Mouse (Mus musculus) heart, postnatal 0 days (tissue): ENCODE data around the gene Il25. TPM values are rescaled to one million over a fixed set of nuclear protein-coding genes. Genes with fewer than 3 reads are reported as not detected.

Experiments
- ATAC-seq: fragments of 200-750 bp; cut with Nextera tagmentation; 2 replicates; pipeline ENCODE4 v1.8.0; 2017; ENCODE audit warnings: low read depth, moderate number of reproducible peaks, moderate library complexity; ENCODE audit not compliant: insufficient read depth
- DNase-seq: peaks from one replicate; pipeline ENCODE4 v3.0.0-alpha.2; 2016; ENCODE audit warnings: low spot score
- H3K27ac ChIP-seq: fragments of 300-500 bp; sonication (generic); 2 replicates; pipeline ENCODE4 v1.5.1; 2014; ENCODE audit warnings: low read depth, mild to moderate bottlenecking
- H3K27me3 ChIP-seq: fragments of 300-500 bp; sonication (generic); 2 replicates; pipeline ENCODE4 v1.6.1; 2014; ENCODE audit warnings: low read length, mixed read lengths; ENCODE audit not compliant: control insufficient read depth, insufficient read depth
- H3K36me3 ChIP-seq: fragments of 300-500 bp; sonication (generic); replicated peaks from 2 replicates; pipeline ENCODE4 v1.6.1; 2014; ENCODE audit warnings: low read length, mixed read lengths; ENCODE audit not compliant: control insufficient read depth, insufficient read depth
- H3K4me1 ChIP-seq: fragments of 300-500 bp; sonication (generic); 2 replicates; pipeline ENCODE4 v1.6.1; 2014; ENCODE audit warnings: antibody characterized with exemption; ENCODE audit not compliant: control insufficient read depth, insufficient read depth
- H3K4me2 ChIP-seq: fragments of 300-500 bp; sonication (generic); 2 replicates; pipeline ENCODE4 v1.6.1; 2014; ENCODE audit warnings: low read depth, mild to moderate bottlenecking, low read length, moderate library complexity
- H3K4me3 ChIP-seq: fragments of 300-500 bp; sonication (generic); 2 replicates; pipeline ENCODE4 v1.5.1; 2014; ENCODE audit warnings: low read depth, low read length
- H3K9ac ChIP-seq: fragments of 300-500 bp; sonication (generic); replicated peaks from 2 replicates; pipeline ENCODE4 v1.6.1; 2014; ENCODE audit warnings: low read depth, low read length, mixed read lengths
- H3K9me3 ChIP-seq: fragments of 300-500 bp; sonication (generic); replicated peaks from 2 replicates; pipeline ENCODE4 v1.6.1; 2016; ENCODE audit warnings: low read length; ENCODE audit not compliant: control insufficient read depth
- CTCF ChIP-seq: IDR thresholded peaks from 2 replicates; pipeline ENCODE4 v1.5.1; 2016; ENCODE audit warnings: antibody characterized with exemption, control low read depth, low read depth
- EP300 ChIP-seq: IDR thresholded peaks from 2 replicates; pipeline ENCODE4 v1.6.1; 2016; ENCODE audit warnings: antibody characterized with exemption, low read depth
- WGBS: fragments of 180-500 bp; shearing (Covaris S2); extraction: QIAGEN DNeasy Blood & Tissue Kit; methylation state at CpG from one replicate; pipeline ENCODE4 v1.1.7; 2014; 5-methylcytosine and 5-hydroxymethylcytosine counted together
- polyA plus RNA-seq: library from polyadenylated mRNA; unstranded; fragments of >200 nt; fragmentation: Nextera tagmentation; extraction: Ambion mirVana; gene quantifications from 2 replicates; pipeline ENCODE4 v1.2.1, GENCODE M21; 2015
- total RNA-seq: library from RNA; depleted of rRNA; stranded (reverse); fragments of >200 nt; gene quantifications from 2 replicates; pipeline ENCODE4 v1.2.3, GENCODE M21; 2014; ENCODE audit warnings: low replicate concordance

Gene Il25
- total and polyA plus RNA-seq, 2 experiments from 2014 or later: 0.11 TPM; not detected in 1

- peak overlapping the region; percentile 98 for H3K9ac ChIP-seq
- H3K27me3 ChIP-seq: no peaks in the 10 kb centered on the region
- H3K4me2 ChIP-seq: peak overlapping the region; percentile 59
- H3K9me3 ChIP-seq: no peaks in the 10 kb centered on the region
- peak; percentile 86 for TF ChIP-seq EP300
- TF ChIP-seq CTCF: peak; percentile 4; the same call in 1 of the 2 replicates
- peak overlapping the region; percentile 96 for H3K27ac ChIP-seq
- under 1% methylated on average over 38 of the region's 38 CpGs for WGBS
- peak; percentile 98 for ATAC-seq
- peak; percentile 100 for DNase-seq
- H3K4me3 ChIP-seq: peak overlapping the region; percentile 99
- peaks cover 33% of the 10 kb centered on the region for H3K36me3 ChIP-seq
- peaks cover 14% of the 10 kb centered on the region for H3K4me1 ChIP-seq
These were observed 38.8 kb upstream of the Il25 start for GRCm38 (mm10) chr14:54893651-54894181.

GRCm38 (mm10) chr14:54894296-54895151 lies 38.0 kb upstream of the Il25 start:
- peak overlapping the region; percentile 96 for H3K27ac ChIP-seq
- ATAC-seq (peak; percentile 65), DNase-seq (no peak)
- no peaks in the 10 kb centered on the region for H3K27me3 ChIP-seq
- peaks cover 14% of the 10 kb centered on the region for H3K4me1 ChIP-seq
- no peaks in the 10 kb centered on the region for H3K9me3 ChIP-seq
- WGBS: under 1% methylated on average over 54 of the region's 54 CpGs
- H3K4me2 ChIP-seq: peak overlapping the region; percentile 83
- H3K36me3 ChIP-seq: peaks cover 38% of the 10 kb centered on the region
- H3K4me3 ChIP-seq: peak overlapping the region; percentile 99
- no peak for TF ChIP-seq CTCF
- peak overlapping the region; percentile 98 for H3K9ac ChIP-seq

- H3K27ac ChIP-seq: no peak overlapping the region
These were observed 35.0 kb upstream of the Il25 start for GRCm38 (mm10) chr14:54897445-54897844.

GRCm38 (mm10) chr14:54900383-54900782 lies 32.1 kb upstream of the Il25 start:
- Histone ChIP-seq H3K9me3 (no peaks in the 10 kb centered on the region), H3K27ac (no peak overlapping the region)
- 1% methylated on average over 3 of the region's 3 CpGs for WGBS

More at GRCm38 (mm10) chr14:54897445-54897844, 35.0 kb upstream of the Il25 start:
- Histone ChIP-seq H3K36me3 (peaks cover 38% of the 10 kb centered on the region), H3K4me3 (no peak overlapping the region), H3K4me2 (no peak overlapping the region), H3K4me1 (peaks cover 14% of the 10 kb centered on the region), H3K9ac (peak overlapping the region; percentile 47; the same call in 1 of the 2 replicates), H3K27me3 (no peaks in the 10 kb centered on the region), H3K9me3 (no peaks in the 10 kb centered on the region)
- ATAC-seq (no peak), DNase-seq (no peak)
- WGBS: 30% methylated on average over 2 of the region's 2 CpGs
- TF ChIP-seq EP300 (no peak), CTCF (no peak)

GRCm38 (mm10) chr14:54903641-54904040 lies 28.9 kb upstream of the Il25 start:
- ATAC-seq: no peak
- no peak overlapping the region for H3K4me2 ChIP-seq
- WGBS: 93% methylated on average over 4 of the region's 4 CpGs

More at GRCm38 (mm10) chr14:54900383-54900782, 32.1 kb upstream of the Il25 start:
- H3K4me2 ChIP-seq: no peak overlapping the region
- ATAC-seq (peak; percentile 82), DNase-seq (peak; percentile 83)
- no peak overlapping the region for H3K4me3 ChIP-seq
- H3K27me3 ChIP-seq: no peaks in the 10 kb centered on the region
- no peak overlapping the region for H3K9ac ChIP-seq
- H3K4me1 ChIP-seq: peaks cover 3% of the 10 kb centered on the region
- peaks cover 37% of the 10 kb centered on the region for H3K36me3 ChIP-seq
- peak; percentile 85 for TF ChIP-seq CTCF
- 0 out of 2 replicates have a peak, but pooled peaks have one; percentile 44 for TF ChIP-seq EP300

More at GRCm38 (mm10) chr14:54903641-54904040, 28.9 kb upstream of the Il25 start:
- Histone ChIP-seq H3K9ac (no peak overlapping the region), H3K9me3 (no peaks in the 10 kb centered on the region), H3K4me3 (no peak overlapping the region), H3K27me3 (no peaks in the 10 kb centered on the region), H3K4me1 (no peaks in the 10 kb centered on the region), H3K27ac (no peak overlapping the region), H3K36me3 (peaks cover 15% of the 10 kb centered on the region)
- TF ChIP-seq CTCF (no peak), EP300 (no peak)
- DNase-seq: no peak
